Mouse (Mus musculus): ENCODE data around the gene Rhobtb1. TPM values are rescaled to one million over a fixed set of nuclear protein-coding genes. Genes with fewer than 3 reads are reported as not detected.

Gene Rhobtb1
- polyA plus RNA-seq, 1 experiment from 2014 or later, result 26.6 TPM

DNA sequence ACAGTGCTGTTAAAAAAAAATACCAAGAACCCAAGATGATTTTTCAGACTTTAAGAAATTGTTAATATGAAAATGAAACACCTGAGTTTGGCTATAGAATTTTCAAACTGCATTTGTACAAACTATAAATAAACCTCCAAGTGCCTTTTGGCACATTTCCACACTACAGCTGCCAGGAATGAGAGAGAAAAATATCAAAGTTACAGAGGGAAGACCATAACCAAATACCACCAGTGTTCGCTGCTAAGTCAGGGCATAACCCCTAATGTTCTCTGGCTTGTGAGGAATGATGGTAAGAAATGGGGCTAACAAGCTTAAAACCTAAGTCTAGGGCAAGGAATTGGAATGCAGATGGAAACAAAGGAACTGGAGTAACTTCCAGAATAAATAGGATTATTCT, 31.8 kb upstream of the Rhobtb1 start:
- Histone ChIP-seq H3K4me3 (ENCODE audit: low read length) (no peak overlapping the region), H3K9me3 (ENCODE audit: control insufficient read depth, low read length) (no peaks in the 10 kb centered on the region; the same call in 1 of the 2 replicates), H3K27me3 (ENCODE audit: control insufficient read depth, insufficient read depth, low read length) (no peaks in the 10 kb centered on the region), H3K4me2 (replicated peaks; ENCODE audit: low read depth, low read length) (no peak overlapping the region), H3K27ac (ENCODE audit: low read depth, low read length) (no peak overlapping the region), H3K9ac (ENCODE audit: low read depth, low read length) (no peak overlapping the region), H3K36me3 (ENCODE audit: control insufficient read depth, insufficient read depth, low read length) (no peaks in the 10 kb centered on the region), H3K4me1 (ENCODE audit: control insufficient read depth, insufficient read depth, low read length) (no peaks in the 10 kb centered on the region)
- no peak for ATAC-seq (ENCODE audit: low FRiP score, low TSS enrichment)
- WGBS, result 37% methylated on average over 1 of the region's 1 CpGs

DNA sequence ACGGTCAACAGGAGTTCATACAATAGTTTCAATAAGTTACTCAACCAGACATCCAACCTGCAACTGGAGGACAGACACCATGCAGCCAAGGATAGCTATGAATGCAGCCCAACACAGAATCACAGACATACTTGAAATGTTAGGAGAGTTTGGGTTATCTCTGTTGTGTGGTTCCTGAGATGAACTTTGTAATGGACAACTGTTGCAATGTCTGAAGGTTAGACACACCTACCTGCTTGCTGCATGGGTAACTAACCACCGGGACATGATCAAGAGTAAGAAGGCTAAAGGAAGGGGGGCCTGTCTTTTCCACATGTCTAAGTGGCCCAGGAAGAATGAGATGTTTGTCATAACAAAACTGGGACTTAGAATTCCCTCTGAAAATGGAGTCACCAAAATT, 24.7 kb upstream of the Rhobtb1 start:
- Histone ChIP-seq H3K4me1 (ENCODE audit: control insufficient read depth, insufficient read depth, low read length) (no peaks in the 10 kb centered on the region), H3K4me2 (replicated peaks; ENCODE audit: low read depth, low read length) (no peak overlapping the region), H3K27ac (ENCODE audit: low read depth, low read length) (no peak overlapping the region), H3K27me3 (ENCODE audit: control insufficient read depth, insufficient read depth, low read length) (no peaks in the 10 kb centered on the region), H3K9me3 (ENCODE audit: control insufficient read depth, low read length) (no peaks in the 10 kb centered on the region), H3K9ac (ENCODE audit: low read depth, low read length) (no peak overlapping the region), H3K4me3 (ENCODE audit: low read length) (no peak overlapping the region), H3K36me3 (ENCODE audit: control insufficient read depth, insufficient read depth, low read length) (no peaks in the 10 kb centered on the region)
- 98% methylated on average over 2 of the region's 2 CpGs for WGBS
- ATAC-seq (ENCODE audit: low FRiP score, low TSS enrichment), result no peak

DNA sequence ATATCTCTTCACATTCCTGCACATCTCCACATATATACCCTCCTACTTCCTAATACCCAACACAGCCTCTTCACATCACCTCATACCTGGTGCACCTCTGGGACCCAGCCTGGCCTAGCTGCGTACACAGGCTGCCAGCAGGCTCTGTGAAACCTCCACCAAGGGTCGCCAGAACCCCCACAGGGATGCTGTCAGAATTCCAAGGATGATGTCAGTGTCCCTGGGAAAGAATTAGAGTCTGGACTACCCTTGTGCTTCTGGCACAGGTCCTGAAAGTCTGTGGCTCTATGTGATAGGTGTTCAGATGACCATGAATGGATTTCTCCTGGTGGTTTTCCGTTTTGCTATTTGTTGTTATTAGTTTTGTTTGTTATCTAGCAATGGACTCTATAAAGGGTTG, 22.7 kb upstream of the Rhobtb1 start:
- H3K4me2 ChIP-seq (replicated peaks; ENCODE audit: low read depth, low read length), result no peak overlapping the region
- 70% methylated on average over 3 of the region's 3 CpGs for WGBS
- no peak for ATAC-seq (ENCODE audit: low FRiP score, low TSS enrichment)

DNA sequence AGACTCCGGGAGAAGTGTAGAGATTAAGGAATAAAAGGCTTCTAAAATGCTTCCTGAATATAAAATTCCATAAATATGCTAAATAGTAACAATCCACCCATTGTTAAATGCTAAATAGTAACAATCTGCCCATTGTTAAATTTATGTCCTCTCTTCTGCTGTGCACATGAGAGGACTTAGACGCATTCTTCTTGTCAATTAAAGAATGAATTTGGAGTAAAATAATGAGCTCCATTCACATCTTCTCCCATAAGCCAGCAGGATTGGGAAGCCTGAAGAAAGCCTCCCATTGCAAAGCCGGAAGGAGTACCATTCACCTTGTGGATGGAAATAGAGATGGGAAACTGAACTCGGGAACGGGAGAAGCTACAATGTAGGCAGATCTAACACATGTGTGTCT, 20.6 kb upstream of the Rhobtb1 start:
- Histone ChIP-seq H3K36me3 (ENCODE audit: control insufficient read depth, insufficient read depth, low read length) (no peaks in the 10 kb centered on the region), H3K27me3 (ENCODE audit: control insufficient read depth, insufficient read depth, low read length) (no peaks in the 10 kb centered on the region), H3K9ac (ENCODE audit: low read depth, low read length) (no peak overlapping the region), H3K4me2 (replicated peaks; ENCODE audit: low read depth, low read length) (no peak overlapping the region), H3K9me3 (ENCODE audit: control insufficient read depth, low read length) (no peaks in the 10 kb centered on the region), H3K4me1 (ENCODE audit: control insufficient read depth, insufficient read depth, low read length) (no peaks in the 10 kb centered on the region), H3K4me3 (ENCODE audit: low read length) (no peak overlapping the region), H3K27ac (ENCODE audit: low read depth, low read length) (no peak overlapping the region)
- WGBS, result 80% methylated on average over 5 of the region's 5 CpGs
- no peak for ATAC-seq (ENCODE audit: low FRiP score, low TSS enrichment)

More for the DNA sequence above, 22.7 kb upstream of the Rhobtb1 start:
- Histone ChIP-seq H3K9me3 (ENCODE audit: control insufficient read depth, low read length) (no peaks in the 10 kb centered on the region), H3K4me1 (ENCODE audit: control insufficient read depth, insufficient read depth, low read length) (no peaks in the 10 kb centered on the region), H3K27ac (ENCODE audit: low read depth, low read length) (no peak overlapping the region), H3K36me3 (ENCODE audit: control insufficient read depth, insufficient read depth, low read length) (no peaks in the 10 kb centered on the region), H3K9ac (ENCODE audit: low read depth, low read length) (no peak overlapping the region), H3K27me3 (ENCODE audit: control insufficient read depth, insufficient read depth, low read length) (no peaks in the 10 kb centered on the region), H3K4me3 (ENCODE audit: low read length) (no peak overlapping the region)

DNA sequence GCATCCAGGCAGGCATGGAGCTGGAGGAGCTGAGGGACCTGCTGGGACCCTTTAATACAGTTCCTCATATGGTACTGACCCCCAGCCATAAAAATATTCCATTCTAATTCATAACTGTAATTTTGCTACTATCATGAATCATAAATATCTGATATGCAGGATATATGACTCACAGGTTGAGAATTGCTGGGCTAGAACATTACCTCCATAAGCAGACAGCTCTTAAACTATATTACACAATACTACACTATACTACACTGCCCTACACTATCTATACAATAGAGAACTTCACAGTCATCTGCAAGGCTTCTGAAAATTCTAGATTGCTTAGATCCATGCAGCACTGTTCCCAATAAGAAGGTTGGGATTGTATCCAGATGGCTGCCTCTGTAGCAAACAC, 16.9 kb upstream of the Rhobtb1 start:
- Histone ChIP-seq H3K36me3 (ENCODE audit: control insufficient read depth, insufficient read depth, low read length) (no peaks in the 10 kb centered on the region), H3K27me3 (ENCODE audit: control insufficient read depth, insufficient read depth, low read length) (no peaks in the 10 kb centered on the region), H3K4me3 (ENCODE audit: low read length) (no peak overlapping the region), H3K4me2 (replicated peaks; ENCODE audit: low read depth, low read length) (no peak overlapping the region), H3K9ac (ENCODE audit: low read depth, low read length) (no peak overlapping the region), H3K27ac (ENCODE audit: low read depth, low read length) (no peak overlapping the region), H3K9me3 (ENCODE audit: control insufficient read depth, low read length) (no peaks in the 10 kb centered on the region), H3K4me1 (ENCODE audit: control insufficient read depth, insufficient read depth, low read length) (no peaks in the 10 kb centered on the region)
- no peak for ATAC-seq (ENCODE audit: low FRiP score, low TSS enrichment)

DNA sequence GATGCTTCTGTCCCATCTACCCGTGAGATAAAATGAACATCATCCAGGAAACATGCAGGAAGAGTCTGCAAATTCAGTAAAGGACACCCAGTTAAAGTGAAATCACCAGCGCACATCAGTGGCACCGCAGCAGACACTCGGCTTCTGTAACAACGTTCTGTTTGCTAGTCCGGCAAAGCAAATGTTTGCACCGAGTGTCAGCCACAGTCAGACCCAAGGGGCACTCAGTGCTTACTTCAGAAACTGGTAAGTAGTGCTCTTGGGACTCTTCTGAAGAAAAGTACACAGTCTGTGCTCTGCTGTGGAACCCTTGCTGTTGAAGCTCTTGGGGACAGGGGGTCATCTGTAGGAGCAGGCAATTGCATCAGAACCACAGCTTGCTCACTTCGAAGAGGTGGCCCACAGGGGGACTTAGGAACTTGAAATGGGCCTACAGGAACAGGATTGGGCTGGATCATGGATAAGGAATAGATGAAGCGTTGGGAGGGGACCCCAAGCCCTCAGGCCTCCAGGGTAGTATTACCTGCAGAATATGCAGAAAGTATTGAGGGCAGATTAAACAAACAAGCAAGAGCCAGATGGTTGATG, 14.9 kb upstream of the Rhobtb1 start:
- 69% methylated on average over 9 of the region's 9 CpGs for WGBS
- Histone ChIP-seq H3K27me3 (ENCODE audit: control insufficient read depth, insufficient read depth, low read length) (no peaks in the 10 kb centered on the region), H3K36me3 (ENCODE audit: control insufficient read depth, insufficient read depth, low read length) (no peaks in the 10 kb centered on the region), H3K9ac (ENCODE audit: low read depth, low read length) (no peak overlapping the region), H3K4me1 (ENCODE audit: control insufficient read depth, insufficient read depth, low read length) (no peaks in the 10 kb centered on the region), H3K4me3 (ENCODE audit: low read length) (no peak overlapping the region), H3K27ac (ENCODE audit: low read depth, low read length) (no peak overlapping the region), H3K9me3 (ENCODE audit: control insufficient read depth, low read length) (no peaks in the 10 kb centered on the region), H3K4me2 (replicated peaks; ENCODE audit: low read depth, low read length) (no peak overlapping the region)
- ATAC-seq (ENCODE audit: low FRiP score, low TSS enrichment), result no peak

DNA sequence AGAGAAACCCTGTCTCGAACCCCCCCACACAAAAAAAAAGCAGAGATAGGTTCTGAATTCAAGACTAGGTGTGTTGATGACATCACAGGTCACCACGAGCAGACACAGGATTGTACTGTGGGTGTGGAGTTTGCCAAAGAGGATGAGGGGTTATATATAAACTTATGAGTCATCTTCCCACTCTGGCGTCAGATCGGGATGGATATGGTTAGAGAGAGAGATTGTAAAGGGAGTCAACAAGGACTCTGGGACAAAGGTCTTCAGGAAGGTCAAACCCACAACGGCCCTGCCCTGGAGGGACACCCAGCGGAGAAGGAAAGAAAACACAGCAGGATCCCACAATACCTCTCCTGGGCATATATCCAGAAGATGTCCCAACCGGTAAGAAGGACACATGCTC, 2.0 kb upstream of the Rhobtb1 start:
- no peak for ATAC-seq (ENCODE audit: low FRiP score, low TSS enrichment)
- WGBS, result 82% methylated on average over 7 of the region's 7 CpGs
- H3K4me1 ChIP-seq (ENCODE audit: control insufficient read depth, insufficient read depth, low read length), result no peaks in the 10 kb centered on the region
- no peak overlapping the region for H3K27ac ChIP-seq (ENCODE audit: low read depth, low read length)
- no peaks in the 10 kb centered on the region for H3K27me3 ChIP-seq (ENCODE audit: control insufficient read depth, insufficient read depth, low read length)
- H3K4me2 ChIP-seq (replicated peaks; ENCODE audit: low read depth, low read length), result no peak overlapping the region
- no peak overlapping the region for H3K9ac ChIP-seq (ENCODE audit: low read depth, low read length)
- H3K36me3 ChIP-seq (ENCODE audit: control insufficient read depth, insufficient read depth, low read length), result no peaks in the 10 kb centered on the region
- no peak overlapping the region for H3K4me3 ChIP-seq (ENCODE audit: low read length)
- no peaks in the 10 kb centered on the region for H3K9me3 ChIP-seq (ENCODE audit: control insufficient read depth, low read length)

DNA sequence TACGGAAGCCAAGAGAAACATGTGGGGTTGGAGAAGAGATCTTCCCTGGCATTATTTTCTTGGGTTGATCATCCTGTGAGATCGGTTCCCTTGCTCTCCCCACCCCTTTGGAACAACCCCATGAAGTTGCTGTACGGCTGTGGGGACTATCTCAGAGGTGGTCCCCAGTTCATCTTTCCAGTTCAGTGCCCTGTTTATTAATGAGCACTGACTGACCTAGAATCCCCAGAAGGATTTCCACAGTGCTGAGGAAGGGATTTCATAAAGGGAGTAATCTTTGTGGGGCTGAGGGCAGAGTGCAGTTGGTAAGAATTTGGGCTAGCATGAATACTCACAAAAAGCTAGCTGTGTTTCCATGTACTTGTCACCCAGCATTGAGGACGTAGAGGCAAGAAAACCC, 1.7 kb downstream of the Rhobtb1 start:
- WGBS, result 78% methylated on average over 4 of the region's 4 CpGs
- Histone ChIP-seq H3K4me2 (replicated peaks; ENCODE audit: low read depth, low read length) (no peak overlapping the region), H3K36me3 (ENCODE audit: control insufficient read depth, insufficient read depth, low read length) (no peaks in the 10 kb centered on the region), H3K9me3 (ENCODE audit: control insufficient read depth, low read length) (no peaks in the 10 kb centered on the region), H3K4me3 (ENCODE audit: low read length) (no peak overlapping the region), H3K4me1 (ENCODE audit: control insufficient read depth, insufficient read depth, low read length) (no peaks in the 10 kb centered on the region), H3K9ac (ENCODE audit: low read depth, low read length) (no peak overlapping the region), H3K27ac (ENCODE audit: low read depth, low read length) (no peak overlapping the region), H3K27me3 (ENCODE audit: control insufficient read depth, insufficient read depth, low read length) (no peaks in the 10 kb centered on the region)
- ATAC-seq (ENCODE audit: low FRiP score, low TSS enrichment), result no peak

DNA sequence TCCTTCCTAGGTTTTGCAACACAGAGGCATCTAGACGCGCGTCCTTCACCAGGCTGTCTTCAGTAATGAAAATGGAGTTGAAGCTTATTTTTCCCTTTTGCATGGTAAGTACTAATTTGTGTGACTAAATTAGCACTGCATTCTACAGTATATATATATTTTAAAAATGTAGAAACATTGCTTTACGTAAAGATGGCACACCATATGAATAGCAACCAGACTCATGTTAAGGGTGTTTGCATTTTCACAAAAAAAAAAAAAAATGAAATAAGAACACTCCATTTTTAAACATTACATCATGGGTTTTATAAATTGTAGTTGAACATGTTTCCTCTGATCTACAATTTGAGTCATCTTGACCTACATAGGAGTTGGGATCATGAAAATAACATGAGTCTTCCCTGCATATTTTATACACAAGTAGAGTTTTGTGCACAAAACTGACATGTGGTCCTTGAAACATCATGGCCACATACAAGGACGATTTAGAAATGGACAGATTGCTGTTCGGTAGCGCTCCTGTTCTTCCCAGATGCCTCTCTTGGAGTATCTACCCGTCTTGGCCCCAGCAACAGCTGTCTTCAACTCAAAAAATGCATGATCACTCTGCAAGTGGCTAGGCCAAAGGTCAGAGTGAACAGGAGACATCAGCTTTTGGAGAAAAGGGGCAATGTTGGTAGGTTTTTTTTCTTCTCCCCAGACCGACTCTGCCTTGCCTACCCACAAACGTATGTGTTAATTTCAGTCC, 4.4 kb downstream of the Rhobtb1 start:
- ATAC-seq (ENCODE audit: low FRiP score, low TSS enrichment), result no peak
- WGBS, result 89% methylated on average over 10 of the region's 10 CpGs
- H3K4me2 ChIP-seq (replicated peaks; ENCODE audit: low read depth, low read length), result no peak overlapping the region
- no peaks in the 10 kb centered on the region for H3K36me3 ChIP-seq (ENCODE audit: control insufficient read depth, insufficient read depth, low read length)
- H3K27ac ChIP-seq (ENCODE audit: low read depth, low read length), result no peak overlapping the region
- no peaks in the 10 kb centered on the region for H3K4me1 ChIP-seq (ENCODE audit: control insufficient read depth, insufficient read depth, low read length)
- H3K9me3 ChIP-seq (ENCODE audit: control insufficient read depth, low read length), result no peaks in the 10 kb centered on the region
- no peaks in the 10 kb centered on the region for H3K27me3 ChIP-seq (ENCODE audit: control insufficient read depth, insufficient read depth, low read length)
- no peak overlapping the region for H3K9ac ChIP-seq (ENCODE audit: low read depth, low read length)
- H3K4me3 ChIP-seq (ENCODE audit: low read length), result no peak overlapping the region
